Mouse (Mus musculus): ENCODE data around the gene Lnx2.

- no peak for TF ChIP-seq USF1 (IDR thresholded peaks at IDR 0.05; ENCODE audit: low read depth)
- no peak for TF ChIP-seq MAX (IDR thresholded peaks at IDR 0.05)
Observed at GRCm38 (mm10) chr5:147053071-147053470, 23.3 kb downstream of the Lnx2 start.

Measured in C2C12 (cell line).